Mouse (Mus musculus) ES-Bruce4 (cell line): ENCODE results near the gene Cytl1.

Experiments used
- CTCF ChIP-seq: IDR thresholded peaks from one replicate; pipeline ENCODE4 v1.8.1; 2011; ENCODE audit warnings: low read depth, low read length
- EP300 ChIP-seq: IDR thresholded peaks from 2 replicates; pipeline ENCODE4 v1.6.1; 2011; ENCODE audit warnings: low read depth, low read length; ENCODE audit not compliant: insufficient read depth
- POLR2A ChIP-seq: IDR thresholded peaks from one replicate; pipeline ENCODE4 v1.8.1; 2011; ENCODE audit warnings: low read length; ENCODE audit not compliant: insufficient read depth

GRCm38 (mm10) chr5:37752027-37752967, 17.0 kb downstream of the Cytl1 start:
- TF ChIP-seq CTCF = peak; percentile 74
- TF ChIP-seq POLR2A = no peak
- TF ChIP-seq EP300 = no peak
